Mouse (Mus musculus): ENCODE data around the gene Ppp1r13l. TPM values are rescaled to one million over a fixed set of nuclear protein-coding genes. Genes with fewer than 3 reads are reported as not detected.
A peak's percentile ranks its signal among the peaks of the same experiment; 100 is the strongest.

Gene Ppp1r13l
- polyA plus RNA-seq, 1 experiment from 2014 or later, result 10.3 TPM

GRCm38 (mm10) chr7:19322489-19322888, 37.1 kb upstream of the Ppp1r13l start:
- Histone ChIP-seq H3K9me3 (ENCODE audit: control insufficient read depth, low read length) (no peaks in the 10 kb centered on the region), H3K27me3 (ENCODE audit: control insufficient read depth, insufficient read depth, low read length) (no peaks in the 10 kb centered on the region), H3K4me3 (ENCODE audit: low read depth, low read length) (no peak overlapping the region), H3K36me3 (ENCODE audit: control insufficient read depth, insufficient read depth, low read length) (no peaks in the 10 kb centered on the region), H3K4me1 (replicated peaks; ENCODE audit: control insufficient read depth, insufficient read depth) (peaks cover 3% of the 10 kb centered on the region; the same call in 1 of the 2 replicates), H3K27ac (replicated peaks) (peak overlapping the region; percentile 61; the same call in 1 of the 2 replicates), H3K9ac (ENCODE audit: low read length) (no peak overlapping the region), H3K4me2 (replicated peaks; ENCODE audit: low read depth) (no peak overlapping the region)
- ATAC-seq (ENCODE audit: low FRiP score, low TSS enrichment) (no peak), DNase-seq (ENCODE audit: low spot score) (no peak)
- TF ChIP-seq EP300 (optimal IDR thresholded peaks at IDR 0.05) (peak; percentile 68), CTCF (IDR thresholded peaks at IDR 0.05; ENCODE audit: low read depth) (no peak)
- 39% methylated on average over 9 of the region's 9 CpGs for WGBS

GRCm38 (mm10) chr7:19324221-19324620, 35.3 kb upstream of the Ppp1r13l start:
- H3K36me3 ChIP-seq (ENCODE audit: control insufficient read depth, insufficient read depth, low read length), result no peaks in the 10 kb centered on the region
- H3K4me2 ChIP-seq (replicated peaks; ENCODE audit: low read depth), result no peak overlapping the region
- TF ChIP-seq EP300 (optimal IDR thresholded peaks at IDR 0.05), result no peak
- TF ChIP-seq CTCF (IDR thresholded peaks at IDR 0.05; ENCODE audit: low read depth), result no peak
- H3K27me3 ChIP-seq (ENCODE audit: control insufficient read depth, insufficient read depth, low read length), result no peaks in the 10 kb centered on the region
- H3K27ac ChIP-seq (replicated peaks), result no peak overlapping the region; the same call in 1 of the 2 replicates
- no peak overlapping the region for H3K4me3 ChIP-seq (ENCODE audit: low read depth, low read length)
- no peaks in the 10 kb centered on the region for H3K9me3 ChIP-seq (ENCODE audit: control insufficient read depth, low read length)
- H3K4me1 ChIP-seq (replicated peaks; ENCODE audit: control insufficient read depth, insufficient read depth), result peaks cover 3% of the 10 kb centered on the region; the same call in 1 of the 2 replicates
- WGBS, result 86% methylated on average over 11 of the region's 11 CpGs
- DNase-seq (ENCODE audit: low spot score) (no peak), ATAC-seq (ENCODE audit: low FRiP score, low TSS enrichment) (no peak)
- no peak overlapping the region for H3K9ac ChIP-seq (ENCODE audit: low read length)

- H3K9ac ChIP-seq (ENCODE audit: low read length), result no peak overlapping the region
- H3K4me1 ChIP-seq (replicated peaks; ENCODE audit: control insufficient read depth, insufficient read depth), result peaks cover 3% of the 10 kb centered on the region; the same call in 1 of the 2 replicates
- TF ChIP-seq EP300 (optimal IDR thresholded peaks at IDR 0.05) (no peak), CTCF (IDR thresholded peaks at IDR 0.05; ENCODE audit: low read depth) (no peak)
- H3K4me2 ChIP-seq (replicated peaks; ENCODE audit: low read depth), result peak overlapping the region; percentile 73; the same call in 1 of the 2 replicates
- peak overlapping the region; percentile 89; the same call in 1 of the 2 replicates for H3K27ac ChIP-seq (replicated peaks)
- no peaks in the 10 kb centered on the region for H3K9me3 ChIP-seq (ENCODE audit: control insufficient read depth, low read length)
- WGBS, result 74% methylated on average over 21 of the region's 21 CpGs
- DNase-seq (ENCODE audit: low spot score), result no peak
- H3K27me3 ChIP-seq (ENCODE audit: control insufficient read depth, insufficient read depth, low read length), result no peaks in the 10 kb centered on the region
- H3K36me3 ChIP-seq (ENCODE audit: control insufficient read depth, insufficient read depth, low read length), result no peaks in the 10 kb centered on the region
- H3K4me3 ChIP-seq (ENCODE audit: low read depth, low read length), result no peak overlapping the region; the same call in 1 of the 2 replicates
- ATAC-seq (ENCODE audit: low FRiP score, low TSS enrichment), result no peak
Measured at GRCm38 (mm10) chr7:19325262-19326199, 34.0 kb upstream of the Ppp1r13l start.

- H3K9ac ChIP-seq (ENCODE audit: low read length), result peak overlapping the region; percentile 53; the same call in 1 of the 2 replicates
Measured at GRCm38 (mm10) chr7:19326359-19326758, 33.2 kb upstream of the Ppp1r13l start.

GRCm38 (mm10) chr7:19327128-19327527, 32.4 kb upstream of the Ppp1r13l start:
- ATAC-seq (ENCODE audit: low FRiP score, low TSS enrichment) (peak; percentile 85), DNase-seq (ENCODE audit: low spot score) (peak; percentile 91)
- H3K27me3 ChIP-seq (ENCODE audit: control insufficient read depth, insufficient read depth, low read length), result no peaks in the 10 kb centered on the region
- under 1% methylated on average over 22 of the region's 22 CpGs for WGBS
- no peak for TF ChIP-seq EP300 (optimal IDR thresholded peaks at IDR 0.05)
- TF ChIP-seq CTCF (IDR thresholded peaks at IDR 0.05; ENCODE audit: low read depth), result peak; percentile 14; the same call in 1 of the 2 replicates
- peaks cover 3% of the 10 kb centered on the region; the same call in 1 of the 2 replicates for H3K4me1 ChIP-seq (replicated peaks; ENCODE audit: control insufficient read depth, insufficient read depth)
- H3K4me3 ChIP-seq (ENCODE audit: low read depth, low read length), result peak overlapping the region; percentile 37
- peak overlapping the region; percentile 73 for H3K4me2 ChIP-seq (replicated peaks; ENCODE audit: low read depth)
- peak overlapping the region; percentile 89 for H3K27ac ChIP-seq (replicated peaks)
- peak overlapping the region; percentile 53 for H3K9ac ChIP-seq (ENCODE audit: low read length)
- no peaks in the 10 kb centered on the region for H3K9me3 ChIP-seq (ENCODE audit: control insufficient read depth, low read length)
- no peaks in the 10 kb centered on the region for H3K36me3 ChIP-seq (ENCODE audit: control insufficient read depth, insufficient read depth, low read length)

More at GRCm38 (mm10) chr7:19326359-19326758, 33.2 kb upstream of the Ppp1r13l start:
- peaks cover 3% of the 10 kb centered on the region; the same call in 1 of the 2 replicates for H3K4me1 ChIP-seq (replicated peaks; ENCODE audit: control insufficient read depth, insufficient read depth)
- H3K9me3 ChIP-seq (ENCODE audit: control insufficient read depth, low read length), result no peaks in the 10 kb centered on the region
- ATAC-seq (ENCODE audit: low FRiP score, low TSS enrichment) (peak; percentile 55), DNase-seq (ENCODE audit: low spot score) (peak; percentile 90)
- H3K4me2 ChIP-seq (replicated peaks; ENCODE audit: low read depth), result peak overlapping the region; percentile 73
- TF ChIP-seq CTCF (IDR thresholded peaks at IDR 0.05; ENCODE audit: low read depth) (no peak), EP300 (optimal IDR thresholded peaks at IDR 0.05) (no peak)
- peak overlapping the region; percentile 89 for H3K27ac ChIP-seq (replicated peaks)
- WGBS, result under 1% methylated on average over 20 of the region's 20 CpGs
- no peaks in the 10 kb centered on the region for H3K36me3 ChIP-seq (ENCODE audit: control insufficient read depth, insufficient read depth, low read length)
- H3K27me3 ChIP-seq (ENCODE audit: control insufficient read depth, insufficient read depth, low read length), result no peaks in the 10 kb centered on the region
- peak overlapping the region; percentile 37 for H3K4me3 ChIP-seq (ENCODE audit: low read depth, low read length)
